Mouse (Mus musculus): ENCODE data around the gene Akap9. TPM values are rescaled to one million over a fixed set of nuclear protein-coding genes. Genes with fewer than 3 reads are reported as not detected.
"Not testable (repeated sequence)": the region's sequence is repeated elsewhere in the genome, so short reads cannot be mapped to it uniquely, and the experiment has no call there.

Gene Akap9
- polyA plus RNA-seq, 1 experiment from 2014 or later = 118 TPM

GRCm38 (mm10) chr5:4023186-4023585 lies 95.3 kb downstream of the Akap9 start:
- H3K27ac ChIP-seq = peak overlapping the region; percentile 51; the same call in 1 of the 2 replicates
- ATAC-seq = peak; percentile 71
- no peaks in the 10 kb centered on the region for H3K9me3 ChIP-seq
- no peaks in the 10 kb centered on the region for H3K36me3 ChIP-seq
- H3K27me3 ChIP-seq (replicated peaks) = no peaks in the 10 kb centered on the region
- 36% methylated on average over 13 of the region's 13 CpGs for WGBS
- H3K4me2 ChIP-seq (replicated peaks) = peak overlapping the region; percentile 36; the same call in 1 of the 2 replicates
- H3K9ac ChIP-seq = no peak overlapping the region
- H3K4me3 ChIP-seq (replicated peaks) = no peak overlapping the region
- 0 out of 2 replicates have a peak, but pooled peaks cover 8% of the 10 kb centered on the region for H3K4me1 ChIP-seq (replicated peaks)

- H3K27me3 ChIP-seq (replicated peaks) = no peaks in the 10 kb centered on the region
- ATAC-seq = peak; percentile 46; the same call in 1 of the 2 replicates
- WGBS = 56% methylated on average over 16 of the region's 16 CpGs
- H3K27ac ChIP-seq = peak overlapping the region; percentile 58; the same call in 1 of the 2 replicates
- 0 out of 2 replicates have a peak, but pooled peaks cover 8% of the 10 kb centered on the region for H3K4me1 ChIP-seq (replicated peaks)
- no peaks in the 10 kb centered on the region for H3K36me3 ChIP-seq
- H3K4me3 ChIP-seq (replicated peaks) = no peak overlapping the region
- H3K9me3 ChIP-seq = no peaks in the 10 kb centered on the region
- no peak overlapping the region for H3K9ac ChIP-seq
- 0 out of 2 replicates have a peak overlapping the region, but pooled peaks have one; percentile 17 for H3K4me2 ChIP-seq (replicated peaks)
These were observed 96.2 kb downstream of the Akap9 start for GRCm38 (mm10) chr5:4023742-4024681.

GRCm38 (mm10) chr5:4024727-4025126 lies 96.9 kb downstream of the Akap9 start:
- no peaks in the 10 kb centered on the region for H3K9me3 ChIP-seq
- no peak overlapping the region for H3K27ac ChIP-seq
- no peaks in the 10 kb centered on the region for H3K27me3 ChIP-seq (replicated peaks)
- WGBS = 23% methylated on average over 4 of the region's 4 CpGs
- no peak overlapping the region for H3K4me3 ChIP-seq (replicated peaks)
- H3K4me1 ChIP-seq (replicated peaks) = 0 out of 2 replicates have a peak, but pooled peaks cover 8% of the 10 kb centered on the region
- 0 out of 2 replicates have a peak overlapping the region, but pooled peaks have one; percentile 11 for H3K4me2 ChIP-seq (replicated peaks)
- no peak overlapping the region for H3K9ac ChIP-seq
- no peaks in the 10 kb centered on the region for H3K36me3 ChIP-seq
- no peak; the same call in 1 of the 2 replicates for ATAC-seq

- not testable (repeated sequence) for H3K36me3 ChIP-seq; H3K27me3 ChIP-seq (replicated peaks); H3K4me1 ChIP-seq (replicated peaks); H3K9ac ChIP-seq; H3K4me2 ChIP-seq (replicated peaks); ATAC-seq; H3K27ac ChIP-seq; H3K9me3 ChIP-seq; H3K4me3 ChIP-seq (replicated peaks)
- WGBS = 97% methylated on average over 1 of the region's 1 CpGs
These were observed 98.5 kb downstream of the Akap9 start for GRCm38 (mm10) chr5:4026336-4026735.

GRCm38 (mm10) chr5:4028486-4029173 lies 100.8 kb downstream of the Akap9 start:
- H3K9me3 ChIP-seq = no peaks in the 10 kb centered on the region
- H3K9ac ChIP-seq = no peak overlapping the region
- 91% methylated on average over 6 of the region's 6 CpGs for WGBS
- no peak for ATAC-seq
- H3K4me3 ChIP-seq (replicated peaks) = no peak overlapping the region
- H3K36me3 ChIP-seq = 0 out of 2 replicates have a peak, but pooled peaks cover 2% of the 10 kb centered on the region
- no peak overlapping the region for H3K27ac ChIP-seq
- H3K27me3 ChIP-seq (replicated peaks) = no peaks in the 10 kb centered on the region
- 0 out of 2 replicates have a peak, but pooled peaks cover 5% of the 10 kb centered on the region for H3K4me1 ChIP-seq (replicated peaks)
- H3K4me2 ChIP-seq (replicated peaks) = no peak overlapping the region

GRCm38 (mm10) chr5:4031846-4032245 lies 104.0 kb downstream of the Akap9 start:
- Histone ChIP-seq H3K36me3 (peaks cover 11% of the 10 kb centered on the region; the same call in 1 of the 2 replicates), H3K27me3 (replicated peaks) (no peaks in the 10 kb centered on the region), H3K9ac (no peak overlapping the region), H3K9me3 (no peaks in the 10 kb centered on the region), H3K4me2 (replicated peaks) (no peak overlapping the region), H3K4me3 (replicated peaks) (no peak overlapping the region), H3K4me1 (replicated peaks) (no peaks in the 10 kb centered on the region), H3K27ac (no peak overlapping the region)
- WGBS = 67% methylated on average over 4 of the region's 4 CpGs
- no peak for ATAC-seq

GRCm38 (mm10) chr5:4036686-4037085 lies 108.8 kb downstream of the Akap9 start:
- Histone ChIP-seq H3K4me3 (replicated peaks) (no peak overlapping the region), H3K27me3 (replicated peaks) (no peaks in the 10 kb centered on the region), H3K4me1 (replicated peaks) (no peaks in the 10 kb centered on the region), H3K27ac (no peak overlapping the region), H3K36me3 (peaks cover 16% of the 10 kb centered on the region; the same call in 1 of the 2 replicates), H3K4me2 (replicated peaks) (no peak overlapping the region), H3K9me3 (no peaks in the 10 kb centered on the region), H3K9ac (no peak overlapping the region)
- no peak for ATAC-seq
- WGBS = 96% methylated on average over 9 of the region's 9 CpGs

- ATAC-seq = no peak
These were observed 111.5 kb downstream of the Akap9 start for GRCm38 (mm10) chr5:4039351-4039750.

GRCm38 (mm10) chr5:4040372-4040771 lies 112.5 kb downstream of the Akap9 start:
- H3K4me1 ChIP-seq (replicated peaks) = no peaks in the 10 kb centered on the region
- H3K36me3 ChIP-seq = 0 out of 2 replicates have a peak, but pooled peaks cover 11% of the 10 kb centered on the region
- ATAC-seq = no peak
- H3K27ac ChIP-seq = no peak overlapping the region
- no peaks in the 10 kb centered on the region for H3K9me3 ChIP-seq
- no peak overlapping the region for H3K9ac ChIP-seq
- no peaks in the 10 kb centered on the region for H3K27me3 ChIP-seq (replicated peaks)
- no peak overlapping the region for H3K4me3 ChIP-seq (replicated peaks)
- H3K4me2 ChIP-seq (replicated peaks) = no peak overlapping the region
- 94% methylated on average over 6 of the region's 6 CpGs for WGBS

More at GRCm38 (mm10) chr5:4039351-4039750, 111.5 kb downstream of the Akap9 start:
- WGBS = 87% methylated on average over 8 of the region's 8 CpGs
- Histone ChIP-seq H3K4me3 (replicated peaks) (no peak overlapping the region), H3K9me3 (no peaks in the 10 kb centered on the region), H3K27ac (no peak overlapping the region), H3K4me1 (replicated peaks) (no peaks in the 10 kb centered on the region), H3K9ac (no peak overlapping the region), H3K27me3 (replicated peaks) (no peaks in the 10 kb centered on the region), H3K4me2 (replicated peaks) (no peak overlapping the region), H3K36me3 (peaks cover 19% of the 10 kb centered on the region; the same call in 1 of the 2 replicates)

GRCm38 (mm10) chr5:4040922-4041321 lies 113.1 kb downstream of the Akap9 start:
- WGBS = 89% methylated on average over 2 of the region's 2 CpGs
- Histone ChIP-seq H3K4me3 (replicated peaks) (no peak overlapping the region), H3K4me1 (replicated peaks) (no peaks in the 10 kb centered on the region), H3K9ac (no peak overlapping the region), H3K36me3 (0 out of 2 replicates have a peak, but pooled peaks cover 12% of the 10 kb centered on the region), H3K9me3 (no peaks in the 10 kb centered on the region), H3K4me2 (replicated peaks) (no peak overlapping the region), H3K27me3 (replicated peaks) (no peaks in the 10 kb centered on the region), H3K27ac (no peak overlapping the region)
- no peak for ATAC-seq

GRCm38 (mm10) chr5:4060313-4060712 lies 132.5 kb downstream of the Akap9 start:
- no peak overlapping the region for H3K27ac ChIP-seq
- no peak overlapping the region for H3K9ac ChIP-seq

More at GRCm38 (mm10) chr5:4060313-4060712, 132.5 kb downstream of the Akap9 start:
- 96% methylated on average over 8 of the region's 8 CpGs for WGBS
- Histone ChIP-seq H3K4me2 (replicated peaks) (no peak overlapping the region), H3K4me3 (replicated peaks) (no peak overlapping the region), H3K36me3 (peaks cover 26% of the 10 kb centered on the region), H3K4me1 (replicated peaks) (no peaks in the 10 kb centered on the region), H3K9me3 (no peaks in the 10 kb centered on the region), H3K27me3 (replicated peaks) (no peaks in the 10 kb centered on the region)
- no peak for ATAC-seq

Data from intestine, embryonic 15.5 days (tissue).